Mouse (Mus musculus) midbrain, embryonic 16.5 days (tissue): Measurements from ENCODE around the gene Spag6. TPM values are rescaled to one million over a fixed set of nuclear protein-coding genes. Genes with fewer than 3 reads are reported as not detected.

Experiments
- ATAC-seq: fragments of 200-750 bp; cut with Nextera tagmentation; 2 replicates; pipeline ENCODE4 v1.8.0; 2017; ENCODE audit warnings: moderate TSS enrichment
- H3K27ac ChIP-seq: fragments of 300-500 bp; sonication (generic); 2 replicates; pipeline ENCODE4 v1.5.1; 2014; ENCODE audit warnings: mild to moderate bottlenecking, low read length, mixed read lengths
- H3K27me3 ChIP-seq: fragments of 300-500 bp; sonication (generic); 2 replicates; pipeline ENCODE4 v1.6.1; 2014; ENCODE audit warnings: low read depth, low read length, mixed read lengths; ENCODE audit not compliant: control insufficient read depth, insufficient read depth
- H3K36me3 ChIP-seq: fragments of 300-500 bp; sonication (generic); 2 replicates; pipeline ENCODE4 v1.6.1; 2014; ENCODE audit warnings: mild to moderate bottlenecking, low read length, moderate library complexity, mixed read lengths; ENCODE audit not compliant: control insufficient read depth, insufficient read depth
- H3K4me1 ChIP-seq: fragments of 300-500 bp; sonication (generic); 2 replicates; pipeline ENCODE4 v1.6.1; 2014; ENCODE audit warnings: mild to moderate bottlenecking, low read length, mixed read lengths; ENCODE audit not compliant: control insufficient read depth, insufficient read depth
- H3K4me2 ChIP-seq: fragments of 300-500 bp; sonication (generic); 2 replicates; pipeline ENCODE4 v1.6.1; 2014; ENCODE audit warnings: mild to moderate bottlenecking, low read length, mixed read lengths
- H3K4me3 ChIP-seq: fragments of 300-500 bp; sonication (generic); 2 replicates; pipeline ENCODE4 v1.5.1; 2014; ENCODE audit warnings: low read depth, mild to moderate bottlenecking, low read length, moderate library complexity, mixed read lengths
- H3K9ac ChIP-seq: fragments of 300-500 bp; sonication (generic); 2 replicates; pipeline ENCODE4 v1.6.1; 2014; ENCODE audit warnings: low read depth, low read length, mixed read lengths
- H3K9me3 ChIP-seq: fragments of 300-500 bp; sonication (generic); replicated peaks from 2 replicates; pipeline ENCODE4 v1.6.1; 2014; ENCODE audit warnings: mild to moderate bottlenecking, low read length, mixed read lengths; ENCODE audit not compliant: control insufficient read depth, poor library complexity, severe bottlenecking
- WGBS: fragments of 180-500 bp; shearing (Covaris S2); extraction: QIAGEN DNeasy Blood & Tissue Kit; methylation state at CpG from one replicate; pipeline ENCODE4 v1.1.7; 2014; 5-methylcytosine and 5-hydroxymethylcytosine counted together
- polyA plus RNA-seq: library from polyadenylated mRNA; unstranded; fragments of >200 nt; fragmentation: Nextera tagmentation; extraction: Ambion mirVana; gene quantifications from 2 replicates; pipeline ENCODE4 v1.2.1, GENCODE M21; 2015

Spag6 gene
- polyA plus RNA-seq, 1 experiment from 2014 or later, result 0.10 TPM

GRCm38 (mm10) chr2:18734394-18735127, 40.7 kb downstream of the Spag6 start:
- no peak overlapping the region for H3K27ac ChIP-seq
- 24% methylated on average over 5 of the region's 5 CpGs for WGBS
- ATAC-seq, result no peak

GRCm38 (mm10) chr2:18737040-18737439, 43.2 kb downstream of the Spag6 start:
- Histone ChIP-seq H3K4me1 (peaks cover 4% of the 10 kb centered on the region; the same call in 1 of the 2 replicates), H3K9me3 (no peaks in the 10 kb centered on the region), H3K9ac (0 out of 2 replicates have a peak overlapping the region, but pooled peaks have one; percentile 34), H3K27me3 (no peaks in the 10 kb centered on the region), H3K36me3 (no peaks in the 10 kb centered on the region), H3K4me2 (0 out of 2 replicates have a peak overlapping the region, but pooled peaks have one; percentile 9), H3K4me3 (no peak overlapping the region), H3K27ac (no peak overlapping the region)
- WGBS, result 20% methylated on average over 8 of the region's 8 CpGs
- no peak for ATAC-seq

More at GRCm38 (mm10) chr2:18734394-18735127, 40.7 kb downstream of the Spag6 start:
- Histone ChIP-seq H3K4me2 (no peak overlapping the region), H3K27me3 (no peaks in the 10 kb centered on the region), H3K9ac (no peak overlapping the region), H3K36me3 (no peaks in the 10 kb centered on the region), H3K4me3 (no peak overlapping the region), H3K4me1 (peaks cover 4% of the 10 kb centered on the region; the same call in 1 of the 2 replicates), H3K9me3 (no peaks in the 10 kb centered on the region)

- no peak overlapping the region for H3K4me2 ChIP-seq
- H3K4me1 ChIP-seq, result peaks cover 4% of the 10 kb centered on the region; the same call in 1 of the 2 replicates
- no peak overlapping the region for H3K4me3 ChIP-seq
- H3K27ac ChIP-seq, result no peak overlapping the region
- no peaks in the 10 kb centered on the region for H3K9me3 ChIP-seq
- WGBS, result 52% methylated on average over 2 of the region's 2 CpGs
- H3K27me3 ChIP-seq, result no peaks in the 10 kb centered on the region
- no peak overlapping the region for H3K9ac ChIP-seq
- no peak for ATAC-seq
- H3K36me3 ChIP-seq, result no peaks in the 10 kb centered on the region
Measured at GRCm38 (mm10) chr2:18739216-18739615, 45.4 kb downstream of the Spag6 start.

- no peaks in the 10 kb centered on the region for H3K4me1 ChIP-seq
- no peaks in the 10 kb centered on the region for H3K9me3 ChIP-seq
- H3K9ac ChIP-seq, result no peak overlapping the region
- no peak overlapping the region for H3K4me2 ChIP-seq
- no peak overlapping the region for H3K4me3 ChIP-seq
- no peaks in the 10 kb centered on the region for H3K27me3 ChIP-seq
- WGBS, result 54% methylated on average over 2 of the region's 2 CpGs
- no peak for ATAC-seq
- H3K27ac ChIP-seq, result no peak overlapping the region
- H3K36me3 ChIP-seq, result no peaks in the 10 kb centered on the region
Measured at GRCm38 (mm10) chr2:18756144-18756543, 62.3 kb downstream of the Spag6 start.

GRCm38 (mm10) chr2:18764846-18765245, 71.0 kb downstream of the Spag6 start:
- Histone ChIP-seq H3K4me3 (no peak overlapping the region), H3K36me3 (no peaks in the 10 kb centered on the region), H3K4me1 (peaks cover 6% of the 10 kb centered on the region; the same call in 1 of the 2 replicates), H3K9ac (no peak overlapping the region), H3K27me3 (no peaks in the 10 kb centered on the region), H3K27ac (no peak overlapping the region), H3K9me3 (no peaks in the 10 kb centered on the region), H3K4me2 (no peak overlapping the region)
- no peak for ATAC-seq
- 79% methylated on average over 2 of the region's 2 CpGs for WGBS

GRCm38 (mm10) chr2:18765481-18766249, 71.8 kb downstream of the Spag6 start:
- Histone ChIP-seq H3K27me3 (no peaks in the 10 kb centered on the region), H3K9ac (no peak overlapping the region), H3K4me2 (peak overlapping the region; percentile 78; the same call in 1 of the 2 replicates), H3K9me3 (no peaks in the 10 kb centered on the region), H3K36me3 (no peaks in the 10 kb centered on the region), H3K4me1 (peaks cover 6% of the 10 kb centered on the region; the same call in 1 of the 2 replicates), H3K4me3 (no peak overlapping the region), H3K27ac (no peak overlapping the region)
- no peak for ATAC-seq
- WGBS, result 69% methylated on average over 12 of the region's 12 CpGs

GRCm38 (mm10) chr2:18766441-18766820, 72.6 kb downstream of the Spag6 start:
- H3K27me3 ChIP-seq, result no peaks in the 10 kb centered on the region; the same call in 1 of the 2 replicates
- WGBS, result 49% methylated on average over 4 of the region's 4 CpGs
- no peak for ATAC-seq

GRCm38 (mm10) chr2:18766821-18767541, 73.1 kb downstream of the Spag6 start:
- Histone ChIP-seq H3K27ac (peak overlapping the region; percentile 88), H3K9ac (peak overlapping the region; percentile 90), H3K4me2 (peak overlapping the region; percentile 78), H3K27me3 (no peaks in the 10 kb centered on the region; the same call in 1 of the 2 replicates), H3K4me3 (peak overlapping the region; percentile 50), H3K4me1 (peaks cover 6% of the 10 kb centered on the region; the same call in 1 of the 2 replicates), H3K36me3 (no peaks in the 10 kb centered on the region), H3K9me3 (0 out of 2 replicates have a peak, but pooled peaks cover 4% of the 10 kb centered on the region)
- WGBS, result under 1% methylated on average over 56 of the region's 56 CpGs
- peak; percentile 91 for ATAC-seq

More at GRCm38 (mm10) chr2:18766441-18766820, 72.6 kb downstream of the Spag6 start:
- Histone ChIP-seq H3K9me3 (0 out of 2 replicates have a peak, but pooled peaks cover 4% of the 10 kb centered on the region), H3K36me3 (no peaks in the 10 kb centered on the region), H3K9ac (peak overlapping the region; percentile 90), H3K27ac (peak overlapping the region; percentile 88), H3K4me2 (peak overlapping the region; percentile 78), H3K4me1 (peaks cover 6% of the 10 kb centered on the region; the same call in 1 of the 2 replicates), H3K4me3 (peak overlapping the region; percentile 50)
